10 mouse cellular contexts compared by ENCODE assay signal in genomic region chr17:28021911-28022310, GRCm38 (mm10). TPM values are rescaled to one million over a fixed set of nuclear protein-coding genes. Genes with fewer than 3 reads are reported as not detected.
DNase-seq lines count a peak whose midpoint lies in the region; ATAC-seq lines count a peak whose summit lies in the region.
"Had no signal": no experiment of that assay in that cellular context is flagged by ENCODE, and none has a peak within 500 bp of the region (broad histone marks: within the 10 kb centered on the region; RNA-seq: fewer than 3 reads in every experiment).

No protein-coding gene starts in this region.

- no peak overlapping the region for H3K9ac ChIP-seq in intestine, embryonic 16.5 days (ENCODE audit: low read depth, low read length)
- no peak overlapping the region for H3K9ac ChIP-seq in intestine, embryonic 15.5 days
- H3K9ac ChIP-seq in limb, embryonic 15.5 days, result no peak overlapping the region

- no peak overlapping the region for H3K4me2 ChIP-seq in intestine, embryonic 16.5 days (ENCODE audit: low read depth, low read length)
- H3K4me2 ChIP-seq in intestine, embryonic 15.5 days (replicated peaks), result no peak overlapping the region
- no peak overlapping the region for H3K4me2 ChIP-seq in limb, embryonic 15.5 days

- no peaks in the 10 kb centered on the region for H3K9me3 ChIP-seq in intestine, embryonic 16.5 days (ENCODE audit: control insufficient read depth, low read length)
- no peaks in the 10 kb centered on the region for H3K9me3 ChIP-seq in intestine, embryonic 15.5 days
- H3K9me3 ChIP-seq in limb, embryonic 15.5 days, result no peaks in the 10 kb centered on the region

- intact Hi-C loops in left cerebral cortex, postnatal 10 days (cut with DNase I), result no loop called here

- WGBS in intestine, embryonic 16.5 days, result 56% methylated on average over 10 of the region's 10 CpGs
- WGBS in intestine, embryonic 15.5 days, result 64% methylated on average over 10 of the region's 10 CpGs
- 45% methylated on average over 10 of the region's 10 CpGs for WGBS in limb, embryonic 15.5 days

- H3K4me1 ChIP-seq in intestine, embryonic 16.5 days (ENCODE audit: control insufficient read depth, insufficient read depth, low read length), result peaks cover 56% of the 10 kb centered on the region
- peaks cover 53% of the 10 kb centered on the region for H3K4me1 ChIP-seq in intestine, embryonic 15.5 days (replicated peaks)
- peaks cover 77% of the 10 kb centered on the region for H3K4me1 ChIP-seq in limb, embryonic 15.5 days

- DNase-seq in gonadal fat pad, adult 2 months (ENCODE audit: low read depth), result peak; percentile 64
- peak; percentile 56 for DNase-seq in heart, postnatal 4 days
- no peak for DNase-seq in left cerebral cortex, postnatal 10 days (ENCODE audit: extremely low spot score in 1 of 2, low spot score in 2 of 2)
- no peak for DNase-seq in cerebellum, adult 11 months
- DNase-seq in thymus, postnatal 25 days, result no peak
- DNase-seq: right cerebral cortex, postnatal 4 days had no signal

- no peaks in the 10 kb centered on the region for H3K36me3 ChIP-seq in intestine, embryonic 16.5 days (ENCODE audit: control insufficient read depth, insufficient read depth, low read length)
- no peaks in the 10 kb centered on the region for H3K36me3 ChIP-seq in intestine, embryonic 15.5 days
- H3K36me3 ChIP-seq in limb, embryonic 15.5 days, result 0 out of 2 replicates have a peak, but pooled peaks cover 5% of the 10 kb centered on the region

- ATAC-seq in intestine, embryonic 16.5 days, result no peak
- no peak for ATAC-seq in intestine, embryonic 15.5 days
- no peak for ATAC-seq in limb, embryonic 15.5 days (ENCODE audit: insufficient number of reproducible peaks, low FRiP score, low TSS enrichment, low read depth)
- ATAC-seq: activated CD4-positive, CD25-positive, alpha-beta regulatory T cell, adult 4 months had no signal

- H3K27ac ChIP-seq in intestine, embryonic 16.5 days (ENCODE audit: low read length), result peak overlapping the region; percentile 10; the same call in 1 of the 2 replicates
- H3K27ac ChIP-seq in intestine, embryonic 15.5 days, result no peak overlapping the region; the same call in 1 of the 2 replicates
- peak overlapping the region; percentile 51 for H3K27ac ChIP-seq in limb, embryonic 15.5 days

- H3K4me3 ChIP-seq in intestine, embryonic 16.5 days (ENCODE audit: low read length), result no peak overlapping the region
- H3K4me3 ChIP-seq in intestine, embryonic 15.5 days (replicated peaks), result no peak overlapping the region
- H3K4me3 ChIP-seq in limb, embryonic 15.5 days, result no peak overlapping the region

- no peaks in the 10 kb centered on the region for H3K27me3 ChIP-seq in intestine, embryonic 16.5 days (replicated peaks; ENCODE audit: control insufficient read depth, insufficient read depth, low read length)
- H3K27me3 ChIP-seq in intestine, embryonic 15.5 days (replicated peaks), result no peaks in the 10 kb centered on the region
- no peaks in the 10 kb centered on the region for H3K27me3 ChIP-seq in limb, embryonic 15.5 days

RNA-seq across cellular contexts. Expression of gene Tcp11, which starts 58.5 kb away (rescaled TPM):
- 1.6 TPM in 2 replicates for polyA plus RNA-seq in intestine, embryonic 16.5 days (2015; fragmentation: Nextera tagmentation; extraction: Ambion mirVana)
- 1.2 and 1.6 TPM in 2 replicates for polyA plus RNA-seq in intestine, embryonic 15.5 days (2015; fragmentation: Nextera tagmentation; extraction: Ambion mirVana)
- polyA plus RNA-seq in gonadal fat pad, adult 2 months (2012; rRNA removed), result 26.7 and 38.1 TPM in 2 replicates
- under 1 TPM in 1 of 2 experiments, not detected in 1; 0.14 TPM for total RNA-seq in heart, postnatal 4 days (2021)
- 1.5 TPM in 2 replicates for polyA plus RNA-seq in limb, embryonic 15.5 days (2015; fragmentation: Nextera tagmentation; extraction: Ambion mirVana)
- 1 to 10 TPM; 1.6 to 2.4 TPM for total RNA-seq in left cerebral cortex, postnatal 10 days (2021)

Comparison
In these comparisons a context has a peak if more than half of its experiments do, and no peak if none do; other contexts are left out.
1. DNase-seq: peak in gonadal fat pad, adult 2 months (single experiment) and heart, postnatal 4 days (single experiment); none in left cerebral cortex, postnatal 10 days (0 of 2), cerebellum, adult 11 months (single experiment) and thymus, postnatal 25 days (single experiment).
2. RNA of gene Tcp11, which starts 58.5 kb away (polyA plus RNA-seq): 26.7 to 38.1 TPM in gonadal fat pad, adult 2 months; 1.6 TPM in intestine, embryonic 16.5 days, 1.5 TPM in limb, embryonic 15.5 days and 1.2 to 1.6 TPM in intestine, embryonic 15.5 days; every median in the first group is over 10 times any median in the second.